Mouse (Mus musculus) C2C12 (cell line): ENCODE measurements around the gene Cdk19.

Source experiments
- CEBPB ChIP-seq: IDR thresholded peaks from one replicate; pipeline ENCODE4 v1.6.1; 2011; ENCODE audit warnings: low read depth, mild to moderate bottlenecking, control low read depth, moderate library complexity
- CTCF ChIP-seq: IDR thresholded peaks from one replicate; pipeline ENCODE4 v1.5.1; 2011; ENCODE audit not compliant: control insufficient read depth, insufficient read depth, insufficient read length
- FOSL1 ChIP-seq: IDR thresholded peaks from one replicate; pipeline ENCODE4 v1.8.0; 2011; ENCODE audit warnings: mild to moderate bottlenecking, low read length; ENCODE audit not compliant: poor library complexity, insufficient read depth, severe bottlenecking
- MAX ChIP-seq: IDR thresholded peaks from one replicate; pipeline ENCODE4 v1.6.1; 2011; ENCODE audit warnings: mild to moderate bottlenecking, control low read depth
- MYOD1 ChIP-seq: IDR thresholded peaks from one replicate; pipeline ENCODE4 v1.6.1; 2011; ENCODE audit warnings: low read depth; ENCODE audit not compliant: control insufficient read depth, insufficient read length

- TF ChIP-seq CTCF (no peak), CEBPB (no peak), MAX (no peak), MYOD1 (no peak), FOSL1 (no peak)
Measured at GRCm38 (mm10) chr10:40461362-40461761, 122.0 kb downstream of the Cdk19 start.
